In genomic region chr14:8464401-8465154, GRCm38 (mm10) we compare ENCODE assay signal across 15 mouse cellular contexts.
DNase-seq lines count a peak whose midpoint lies in the region.
"Had no signal": no experiment of that assay in that cellular context is flagged by ENCODE, and none has a peak within 500 bp of the region (broad histone marks: within the 10 kb centered on the region; RNA-seq: fewer than 3 reads in every experiment).

No protein-coding gene starts in this region.

- peak; percentile 76 to 79 for DNase-seq in cerebellum, postnatal 14 days
- DNase-seq in cerebellum, adult 11 months = no peak
- peak; percentile 13 to 51 for DNase-seq in frontal cortex, adult 2 months (ENCODE audit: extremely low spot score in 1 of 2, low spot score in 1 of 2)
- no peak for DNase-seq in frontal cortex, postnatal 25 days (ENCODE audit: low spot score in 2 of 2)
- peak; percentile 21 to 59 for DNase-seq in left cerebral cortex, postnatal 25 days (ENCODE audit: low spot score in 2 of 2)
- DNase-seq in left cerebral cortex, postnatal 10 days (ENCODE audit: extremely low spot score in 1 of 2, low spot score in 2 of 2) = no peak
- peak; percentile 67 for DNase-seq in brain, adult 2 months (ENCODE audit: low read depth, low spot score)
- no peak for DNase-seq in neural tube, embryonic 10.5 days (ENCODE audit: extremely low spot score, low spot score)
- DNase-seq: adrenal gland, postnatal 10 days; embryo, embryonic 11 days; gastrocnemius, postnatal 10 days; heart, adult 11 months; kidney, adult 11 months; layer of hippocampus, postnatal 36 days; lung, embryonic 14.5 days had no signal

- intact Hi-C loops in left cerebral cortex, postnatal 25 days (cut with DNase I) = loop anchor here (5.0 to 10.0 kb wide), 2 partner anchors 107 to 130 kb away; no protein-coding TSS in a partner anchor
- intact Hi-C loops in left cerebral cortex, postnatal 10 days (cut with DNase I) = loop anchor here (5.0 to 10.0 kb wide), 2 partner anchors 107 to 140 kb away; no protein-coding TSS in a partner anchor

Comparison
In these comparisons a context has a peak if more than half of its experiments do, and no peak if none do; other contexts are left out.
1. DNase-seq: peak in cerebellum, postnatal 14 days (2 of 2), frontal cortex, adult 2 months (2 of 2), left cerebral cortex, postnatal 25 days (2 of 2) and brain, adult 2 months (single experiment); none in cerebellum, adult 11 months (single experiment), frontal cortex, postnatal 25 days (0 of 2), left cerebral cortex, postnatal 10 days (0 of 2) and neural tube, embryonic 10.5 days (single experiment).